Mouse (Mus musculus): ENCODE results near the gene Adgrf2.

Adgrf2 gene

GRCm38 (mm10) chr17:42694730-42695129, 47.2 kb downstream of the Adgrf2 start:
- Histone ChIP-seq H3K36me3 (ENCODE audit: control insufficient read depth, insufficient read depth, low read length, poor library complexity, severe bottlenecking) (no peaks in the 10 kb centered on the region), H3K27me3 (ENCODE audit: control insufficient read depth, insufficient read depth, low read length, poor library complexity, severe bottlenecking) (no peaks in the 10 kb centered on the region)
- no peak for DNase-seq (ENCODE audit: low read depth, low spot score)

- DNase-seq (ENCODE audit: low read depth, low spot score) = no peak
Measured at GRCm38 (mm10) chr17:42692136-42692535, 49.8 kb downstream of the Adgrf2 start, which contains the start of gene Adgrf4. Adgrf4 (minus strand) TSS chr17:42692284.

GRCm38 (mm10) chr17:42690531-42690930, 51.4 kb downstream of the Adgrf2 start:
- Histone ChIP-seq H3K36me3 (ENCODE audit: control insufficient read depth, insufficient read depth, low read length, poor library complexity, severe bottlenecking) (no peaks in the 10 kb centered on the region), H3K27me3 (ENCODE audit: control insufficient read depth, insufficient read depth, low read length, poor library complexity, severe bottlenecking) (no peaks in the 10 kb centered on the region)
- no peak for DNase-seq (ENCODE audit: low read depth, low spot score)

More at GRCm38 (mm10) chr17:42692136-42692535, 49.8 kb downstream of the Adgrf2 start, which contains the start of gene Adgrf4:
- Histone ChIP-seq H3K27me3 (ENCODE audit: control insufficient read depth, insufficient read depth, low read length, poor library complexity, severe bottlenecking) (no peaks in the 10 kb centered on the region), H3K36me3 (ENCODE audit: control insufficient read depth, insufficient read depth, low read length, poor library complexity, severe bottlenecking) (no peaks in the 10 kb centered on the region)
